Mouse (Mus musculus): Measurements from ENCODE around the gene Pipox.

DNA sequence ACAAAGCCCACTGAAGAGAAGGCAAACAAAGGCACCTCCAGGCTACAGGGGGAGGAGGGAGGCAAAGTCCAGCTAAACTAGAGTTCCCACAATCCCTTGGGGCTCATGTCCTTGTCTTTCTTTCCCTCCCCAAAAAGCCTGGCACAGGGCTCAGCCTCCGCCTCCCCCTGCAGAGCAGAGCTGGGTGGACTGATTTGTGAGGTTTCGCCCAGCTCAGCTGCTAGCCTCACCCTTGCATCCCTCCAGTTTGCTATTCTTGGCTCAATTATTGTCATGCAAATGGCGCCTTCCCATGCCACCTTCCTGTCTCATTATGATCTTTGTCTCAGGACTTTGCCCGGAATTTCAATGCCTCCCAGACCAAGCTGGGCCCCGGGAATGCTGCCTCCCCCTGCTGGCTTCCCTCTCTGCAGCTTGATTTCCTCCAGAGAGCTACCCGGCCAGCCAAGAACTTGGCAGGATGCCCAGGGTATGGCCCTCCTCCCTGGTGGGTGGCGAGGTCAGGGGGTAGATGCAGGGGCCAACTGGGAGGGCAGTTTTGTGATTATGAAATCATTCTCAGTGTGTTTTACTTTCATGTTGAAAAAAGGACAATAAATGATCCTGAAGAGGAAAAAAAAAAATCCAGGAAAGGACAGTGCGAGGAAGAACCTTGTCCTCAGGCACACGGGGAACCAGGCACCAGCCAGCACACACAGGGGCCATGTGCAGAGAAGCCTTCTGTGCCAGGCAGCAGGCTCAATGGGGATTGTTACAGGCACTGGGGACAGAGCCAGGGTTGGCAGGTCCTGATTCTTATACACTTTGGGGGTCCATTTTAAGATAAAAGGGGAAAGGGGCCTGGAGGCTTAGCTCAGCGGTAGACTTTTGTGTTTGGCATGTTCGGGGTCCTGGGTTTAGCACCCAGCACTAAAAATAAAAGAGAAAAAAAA lies at the start of gene Pipox:
- TF ChIP-seq CHD2 (IDR thresholded peaks at IDR 0.05; ENCODE audit: low read depth, low read length) (peak; percentile 62; the same call in 1 of the 2 replicates), HCFC1 (IDR thresholded peaks at IDR 0.05; ENCODE audit: borderline replicate concordance, insufficient read depth, low read length) (no peak; the same call in 1 of the 2 replicates), MAFK (IDR thresholded peaks at IDR 0.05; ENCODE audit: insufficient read depth, low read depth, low read length) (no peak), ZNF384 (IDR thresholded peaks at IDR 0.05; ENCODE audit: low read depth, low read length) (peak; percentile 22; the same call in 1 of the 2 replicates)
